Mouse (Mus musculus): Measurements from ENCODE around the gene Slc46a2. TPM values are rescaled to one million over a fixed set of nuclear protein-coding genes. Genes with fewer than 3 reads are reported as not detected.

Gene Slc46a2
- total RNA-seq, 2 experiments from 2014 or later: 0.19 to 0.27 TPM

GRCm38 (mm10) chr4:59891723-59892416 lies 23.0 kb downstream of the Slc46a2 start:
- no peak for DNase-seq

GRCm38 (mm10) chr4:59890086-59890600 lies 24.7 kb downstream of the Slc46a2 start:
- DNase-seq: peak; percentile 57

- no peak for DNase-seq
Measured at GRCm38 (mm10) chr4:59888014-59888413, 26.8 kb downstream of the Slc46a2 start.

- no peak for DNase-seq
Measured at GRCm38 (mm10) chr4:59887011-59887410, 27.8 kb downstream of the Slc46a2 start.

GRCm38 (mm10) chr4:59886281-59886680 lies 28.6 kb downstream of the Slc46a2 start:
- DNase-seq: no peak

- DNase-seq: no peak
Measured at GRCm38 (mm10) chr4:59884136-59884696, 30.6 kb downstream of the Slc46a2 start.

GRCm38 (mm10) chr4:59881210-59881609 lies 33.6 kb downstream of the Slc46a2 start:
- DNase-seq: no peak

- DNase-seq: no peak
Measured at GRCm38 (mm10) chr4:59880725-59881124, 34.1 kb downstream of the Slc46a2 start.

- no peak for DNase-seq
Measured at GRCm38 (mm10) chr4:59879444-59879843, 35.4 kb downstream of the Slc46a2 start.

GRCm38 (mm10) chr4:59878595-59878994 lies 36.3 kb downstream of the Slc46a2 start:
- no peak for DNase-seq

- DNase-seq: no peak
Measured at GRCm38 (mm10) chr4:59877025-59877424, 37.8 kb downstream of the Slc46a2 start.

- DNase-seq: no peak
Measured at GRCm38 (mm10) chr4:59876570-59876969, 38.3 kb downstream of the Slc46a2 start.

GRCm38 (mm10) chr4:59873830-59874229 lies 41.0 kb downstream of the Slc46a2 start:
- DNase-seq: no peak

- DNase-seq: no peak
Measured at GRCm38 (mm10) chr4:59873240-59873639, 41.6 kb downstream of the Slc46a2 start.

- peak; percentile 87 for DNase-seq
Measured at GRCm38 (mm10) chr4:59870859-59871591, 43.8 kb downstream of the Slc46a2 start.

GRCm38 (mm10) chr4:59870433-59870832 lies 44.4 kb downstream of the Slc46a2 start:
- DNase-seq: no peak

GRCm38 (mm10) chr4:59869488-59870057 lies 45.3 kb downstream of the Slc46a2 start:
- DNase-seq: peak; percentile 48

GRCm38 (mm10) chr4:59868086-59868485 lies 46.8 kb downstream of the Slc46a2 start:
- DNase-seq: no peak

- DNase-seq: peak; percentile 19
Measured at GRCm38 (mm10) chr4:59863869-59864268, 51.0 kb downstream of the Slc46a2 start.

- no peak for DNase-seq
Measured at GRCm38 (mm10) chr4:59862335-59862734, 52.5 kb downstream of the Slc46a2 start.

GRCm38 (mm10) chr4:59861871-59862270 lies 53.0 kb downstream of the Slc46a2 start:
- DNase-seq: no peak

GRCm38 (mm10) chr4:59860431-59860830 lies 54.4 kb downstream of the Slc46a2 start:
- DNase-seq: no peak

Data from heart, postnatal 4 days (tissue).